Mouse (Mus musculus): ENCODE results near the gene Olfr1450.
"Not testable (repeated sequence)": the region's sequence is repeated elsewhere in the genome, so short reads cannot be mapped to it uniquely, and the experiment has no call there.

Gene Olfr1450

DNA sequence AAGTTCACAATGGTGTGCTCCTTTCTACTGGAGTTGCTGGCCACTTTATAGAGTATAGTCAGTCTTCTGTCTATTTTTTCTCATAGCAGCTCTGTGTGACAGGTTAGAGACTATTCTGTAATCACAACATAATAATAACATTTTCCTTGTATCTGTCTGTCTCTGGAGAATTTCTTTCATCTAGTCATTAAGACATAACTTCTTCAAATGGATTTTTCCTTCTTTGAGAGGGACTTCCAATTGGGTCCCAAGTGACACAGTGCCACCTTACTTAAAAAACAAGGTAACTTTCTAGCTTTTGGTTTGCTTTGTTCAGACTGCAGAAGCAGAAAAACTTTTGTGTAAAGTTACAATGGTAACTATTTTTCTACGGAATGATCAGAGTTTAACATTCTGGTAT, at the start of gene Olfr1450:
Olfr1450 (plus strand) TSS at position 301 of the 400 bp plus-strand sequence.
- no peak for DNase-seq

DNA sequence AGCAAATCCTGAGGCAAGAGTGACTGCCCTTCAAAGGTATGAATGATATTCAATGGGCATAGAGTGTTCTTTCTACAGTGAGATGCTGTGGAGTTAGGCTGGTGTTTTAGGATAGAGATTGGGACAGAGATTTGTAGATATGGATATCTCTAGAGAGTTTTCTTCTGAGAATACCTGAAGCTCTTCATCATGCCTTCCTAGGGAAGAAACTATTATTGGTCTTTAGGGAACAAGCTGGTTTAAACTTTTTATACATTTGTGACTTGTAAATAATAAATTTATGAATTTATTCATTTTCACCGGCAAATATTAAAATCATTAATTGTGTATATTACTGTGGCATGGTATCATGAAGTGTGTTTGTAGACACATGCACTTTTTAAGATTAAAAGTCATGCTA, 46.4 kb upstream of the Olfr1450 start, which contains the start of gene Olfr1447:
Olfr1447 (minus strand) TSS at position 101 of the 400 bp plus-strand sequence.
- no peak for DNase-seq

DNA sequence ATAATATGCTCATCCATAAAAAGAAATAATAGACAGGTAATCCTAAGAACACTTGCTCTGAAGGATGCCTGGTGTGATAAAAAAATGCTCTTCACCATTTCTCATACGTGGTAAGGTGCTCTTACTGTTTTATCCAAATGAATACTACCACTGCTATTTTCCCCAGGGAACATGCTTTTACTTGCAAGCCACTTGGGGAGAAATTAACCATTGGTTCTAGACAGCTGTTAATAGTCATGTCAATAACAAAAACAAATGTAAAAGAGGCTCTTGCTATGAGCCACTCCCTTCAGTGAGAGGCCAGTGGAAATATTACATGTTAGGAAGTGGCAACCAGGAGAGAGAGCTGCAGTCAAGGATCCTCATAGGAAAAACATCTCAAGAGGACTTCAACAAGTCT, 25.7 kb upstream of the Olfr1450 start, which contains the start of gene Olfr1448:
Olfr1448 (minus strand) TSS at position 101 of the 400 bp plus-strand sequence.
- DNase-seq: no peak

DNA sequence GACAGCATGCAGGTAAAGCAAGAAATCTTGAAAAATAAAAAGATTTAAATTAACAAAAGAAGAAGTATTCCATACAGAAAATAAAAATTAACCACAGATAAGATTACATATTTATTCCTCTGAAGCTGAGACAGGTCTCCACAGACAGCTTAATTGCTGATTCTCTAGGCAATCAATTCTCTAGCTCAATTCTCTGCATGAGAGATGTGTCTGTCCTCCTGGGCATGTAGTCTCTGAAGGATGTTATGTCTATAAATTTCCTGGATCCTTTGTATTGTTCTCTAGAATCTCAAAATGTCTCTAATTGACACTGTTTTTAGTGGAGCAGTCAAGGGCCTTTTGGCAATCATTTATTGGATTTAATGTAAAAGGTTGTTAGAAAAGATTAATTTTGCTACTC, 19.5 kb upstream of the Olfr1450 start, which contains the start of gene Olfr1449:
Olfr1449 (plus strand) TSS at position 301 of the 400 bp plus-strand sequence.
- DNase-seq: no peak

DNA sequence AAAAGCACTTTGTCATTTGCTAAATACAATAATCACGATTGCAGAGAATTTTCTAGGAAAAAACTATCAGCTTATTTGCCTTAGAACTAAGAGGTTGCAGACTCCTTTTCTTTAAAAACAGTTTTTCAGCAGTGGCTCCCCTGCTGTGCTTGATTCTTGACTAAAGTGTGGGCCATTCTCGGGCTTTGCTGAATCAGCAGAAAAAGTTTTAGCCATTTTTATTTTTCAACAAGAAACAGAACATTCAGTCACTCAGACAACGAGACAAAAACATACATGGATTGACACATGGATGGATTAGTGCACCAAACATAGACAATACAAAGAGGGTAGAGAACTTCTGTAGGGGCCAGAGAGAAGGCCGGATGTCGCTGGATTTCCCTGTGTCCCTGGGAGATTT, 20.0 kb downstream of the Olfr1450 start:
- DNase-seq: not testable (repeated sequence)

DNA sequence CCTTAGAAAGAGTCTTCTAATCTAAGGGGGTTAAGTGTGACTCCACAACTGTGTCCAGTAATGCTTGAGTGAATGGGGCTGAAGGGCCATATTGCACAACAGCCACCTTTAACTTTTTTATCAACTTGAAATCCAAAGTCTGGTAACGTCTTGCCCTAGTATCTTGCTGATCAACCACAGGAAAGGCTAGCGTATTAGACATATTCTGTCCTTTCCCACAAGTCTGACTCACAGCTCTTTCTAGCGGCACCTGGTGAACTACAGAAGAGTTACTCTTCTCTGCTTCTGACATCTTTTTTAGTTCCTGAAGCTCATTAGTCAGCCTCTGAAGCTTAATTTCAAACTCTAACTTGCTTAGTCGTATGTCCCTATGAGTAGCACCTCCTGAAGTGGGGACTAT, 42.3 kb downstream of the Olfr1450 start:
- DNase-seq: not testable (repeated sequence)

DNA sequence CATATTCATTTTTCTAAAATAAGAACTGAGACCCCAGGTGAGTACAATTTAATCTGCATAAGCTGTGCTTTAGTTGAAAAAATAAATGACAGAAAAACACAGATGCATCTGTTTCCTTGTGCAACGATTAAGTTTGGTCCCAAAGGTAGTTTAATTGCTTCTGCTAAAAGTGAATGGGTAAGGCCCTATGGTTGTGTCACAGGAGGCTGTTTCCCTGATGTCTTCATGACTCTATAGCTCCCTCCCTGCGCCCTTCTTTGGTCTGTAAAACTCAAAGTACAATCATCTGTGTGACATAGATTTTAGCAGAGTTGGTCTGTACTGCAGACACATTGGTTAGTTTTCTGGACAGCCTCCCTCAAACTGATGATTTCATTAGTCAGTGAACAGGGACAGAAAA, 44.7 kb downstream of the Olfr1450 start, which contains the start of gene Olfr1451:
Olfr1451 (plus strand) TSS at position 301 of the 400 bp plus-strand sequence.
- no peak for DNase-seq
